Mouse (Mus musculus): Measurements from ENCODE around the gene Serpina3j. TPM values are rescaled to one million over a fixed set of nuclear protein-coding genes. Genes with fewer than 3 reads are reported as not detected.
"Not testable (repeated sequence)": the region's sequence is repeated elsewhere in the genome, so short reads cannot be mapped to it uniquely, and the experiment has no call there.

Gene Serpina3j
- total RNA-seq (2021) = not detected

DNA sequence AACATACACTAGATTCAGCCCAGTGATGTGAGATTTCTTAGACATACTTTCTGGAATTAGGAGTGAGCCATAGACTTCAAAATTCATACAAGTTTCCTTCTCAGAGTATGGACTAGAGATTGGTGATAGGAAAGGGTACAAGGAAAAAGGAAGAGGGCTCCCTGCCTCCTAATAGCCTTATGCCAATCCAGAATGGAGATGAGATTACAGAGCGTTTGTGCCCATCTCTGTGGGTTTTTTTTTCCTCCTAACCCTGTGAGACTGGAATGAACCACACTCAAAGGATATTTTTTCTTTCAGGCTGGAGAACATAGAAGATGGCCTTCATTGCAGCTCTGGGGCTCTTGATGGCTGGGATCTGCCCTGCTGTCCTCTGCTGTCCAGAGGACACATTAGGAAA is at the start of gene Serpina3j:
Gene Serpina3j, plus strand, starts transcription at position 301 of the 400 bp plus-strand sequence.
- DNase-seq = no peak

DNA sequence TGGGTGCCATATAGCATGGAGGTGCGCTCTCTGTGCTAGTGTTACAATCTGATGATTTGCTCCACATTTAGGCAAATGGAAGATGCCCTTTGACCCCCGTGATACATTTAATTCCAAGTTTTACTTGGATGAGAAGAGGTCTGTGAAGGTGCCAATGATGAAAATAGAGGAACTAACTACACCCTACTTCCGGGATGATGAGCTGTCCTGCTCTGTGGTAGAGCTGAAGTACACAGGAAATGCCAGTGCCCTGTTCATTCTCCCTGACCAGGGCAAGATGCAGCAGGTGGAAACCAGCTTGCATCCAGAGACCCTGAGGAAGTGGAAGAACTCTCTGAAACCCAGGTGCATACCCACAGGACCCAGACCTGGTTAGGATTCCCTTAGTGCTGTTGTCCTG is 48.0 kb upstream of the Serpina3j start:
- no peak for DNase-seq

DNA sequence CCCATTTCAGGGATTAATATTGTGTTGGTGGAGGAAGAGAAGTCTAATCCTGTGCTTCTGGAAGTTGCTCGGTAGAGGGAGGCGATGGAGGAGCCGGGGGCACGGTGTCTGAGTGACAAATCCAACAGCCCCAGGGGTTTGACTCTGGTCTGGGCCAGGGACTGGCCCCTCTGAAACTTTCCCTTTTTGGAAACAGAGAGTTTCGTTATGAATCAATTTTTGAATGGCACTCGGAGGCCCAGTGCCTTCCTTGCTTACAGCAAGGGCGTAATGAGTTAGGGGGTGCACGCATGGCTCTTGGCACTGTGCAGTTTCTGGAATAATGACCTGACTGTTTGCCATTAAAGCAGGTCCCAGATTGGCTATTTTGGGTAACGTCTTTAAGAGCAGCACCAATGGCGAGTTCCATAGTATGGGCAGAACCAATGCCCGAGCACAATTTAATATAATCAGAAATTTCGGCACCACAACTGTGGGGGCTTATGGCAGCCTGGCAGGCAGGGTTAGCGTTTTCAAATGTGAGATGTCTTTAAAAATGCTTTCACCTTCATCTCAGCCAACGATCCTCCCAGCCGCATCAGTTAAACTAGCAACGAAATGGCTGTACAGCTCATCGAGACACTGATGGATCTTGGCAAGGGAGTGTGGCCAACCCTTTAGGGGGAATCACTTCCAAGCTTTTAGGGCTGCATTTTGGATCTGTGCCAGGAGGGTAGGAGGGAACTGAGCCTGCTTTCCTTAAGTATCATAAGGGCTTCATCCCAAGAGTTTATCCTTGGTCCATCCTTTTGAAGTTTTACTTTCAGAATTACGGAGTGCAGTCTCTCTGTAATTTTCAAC is 35.9 kb upstream of the Serpina3j start:
- DNase-seq = no peak

DNA sequence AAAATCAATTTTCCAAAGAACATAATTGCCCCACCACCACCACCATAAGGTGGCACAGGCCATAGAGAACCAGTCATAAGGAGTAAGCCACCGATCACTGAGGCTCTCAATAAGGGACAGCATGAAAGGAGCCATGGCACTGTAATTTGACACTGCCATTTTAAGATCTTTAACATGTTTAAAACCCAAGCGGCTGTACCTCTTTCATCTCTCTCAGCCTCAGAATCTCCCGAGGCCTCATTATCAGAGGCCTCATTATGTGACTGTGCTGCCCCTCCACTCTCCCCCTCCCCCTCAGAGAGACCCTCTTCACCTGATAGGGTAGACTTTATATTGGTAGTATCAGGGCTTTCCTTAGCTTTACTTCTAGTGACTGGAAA is 35.3 kb upstream of the Serpina3j start:
- DNase-seq = no peak

DNA sequence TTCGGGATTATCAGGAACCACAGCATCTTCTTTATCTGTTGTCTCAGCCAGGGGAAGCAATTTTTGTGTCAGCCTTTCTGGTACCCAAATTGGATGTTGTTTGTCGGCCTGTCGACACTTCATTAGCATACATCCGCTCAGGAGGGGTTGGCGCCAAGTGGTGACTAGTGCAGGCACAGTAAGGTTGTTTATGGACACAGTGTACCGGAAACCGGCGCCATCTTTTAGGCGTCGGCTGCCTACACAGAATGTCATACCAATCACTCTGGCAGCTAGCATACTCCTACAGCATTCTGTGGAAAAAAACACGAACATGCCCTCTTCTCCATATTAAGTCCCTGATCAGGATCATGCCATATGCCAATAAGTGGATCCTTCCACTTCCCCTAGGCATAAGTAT is 31.0 kb upstream of the Serpina3j start:
- no peak for DNase-seq

DNA sequence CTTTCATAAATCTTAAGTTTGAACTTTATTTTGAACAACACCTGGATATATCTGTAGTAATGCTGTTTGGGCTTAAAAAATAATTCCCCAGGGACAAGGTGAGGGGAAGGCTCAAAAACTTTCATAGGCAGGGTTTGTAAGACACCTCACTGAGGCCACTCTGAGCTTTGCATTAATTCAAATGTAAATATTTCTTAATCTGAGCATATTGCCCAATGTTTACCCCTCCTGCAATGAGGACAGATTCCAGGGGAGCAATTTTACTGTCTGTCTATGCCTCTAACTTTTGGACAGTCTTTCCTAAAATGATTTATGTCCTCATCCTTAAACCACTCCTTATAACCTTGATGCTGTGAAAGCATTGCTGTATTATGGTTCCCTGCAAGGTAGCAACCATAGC is 26.0 kb upstream of the Serpina3j start:
- no peak for DNase-seq

DNA sequence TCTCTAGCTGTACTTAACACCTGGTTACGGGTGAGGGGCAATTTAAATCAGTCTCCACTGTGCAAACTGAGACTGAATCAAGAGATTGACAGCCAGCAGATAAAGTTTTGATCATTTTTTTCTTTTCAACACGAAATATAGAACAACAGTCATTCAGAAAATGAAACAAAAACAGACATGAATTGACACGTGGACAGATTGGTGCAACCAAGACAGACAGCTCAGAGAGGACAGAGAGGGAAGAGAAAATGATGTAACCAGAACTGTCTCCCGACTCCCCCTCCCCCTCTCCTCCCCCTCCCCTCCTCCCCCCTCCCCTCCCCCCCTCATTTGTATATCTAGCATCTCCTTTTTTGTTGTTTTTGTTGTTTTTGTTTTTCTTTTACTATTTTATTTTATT is 24.5 kb upstream of the Serpina3j start:
- no peak for DNase-seq

DNA sequence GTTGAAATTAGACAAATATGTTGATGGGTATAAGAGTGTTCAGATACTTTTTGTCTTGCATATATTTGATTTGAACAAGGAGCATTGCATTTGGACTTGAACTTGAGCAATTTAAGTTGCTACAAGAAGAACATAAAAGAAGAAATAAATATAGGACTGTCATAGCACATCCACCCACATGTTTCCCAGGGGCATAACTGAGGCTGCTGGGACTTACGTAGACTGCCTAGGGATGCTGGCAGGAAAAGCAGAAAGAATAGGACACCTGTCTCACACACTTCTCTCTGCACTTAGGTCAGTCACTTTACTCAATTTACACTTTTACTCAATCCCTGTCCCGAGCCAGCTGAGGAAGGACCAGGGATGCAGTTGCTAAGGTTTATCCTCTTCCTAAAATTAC is 20.4 kb upstream of the Serpina3j start:
- no peak for DNase-seq

DNA sequence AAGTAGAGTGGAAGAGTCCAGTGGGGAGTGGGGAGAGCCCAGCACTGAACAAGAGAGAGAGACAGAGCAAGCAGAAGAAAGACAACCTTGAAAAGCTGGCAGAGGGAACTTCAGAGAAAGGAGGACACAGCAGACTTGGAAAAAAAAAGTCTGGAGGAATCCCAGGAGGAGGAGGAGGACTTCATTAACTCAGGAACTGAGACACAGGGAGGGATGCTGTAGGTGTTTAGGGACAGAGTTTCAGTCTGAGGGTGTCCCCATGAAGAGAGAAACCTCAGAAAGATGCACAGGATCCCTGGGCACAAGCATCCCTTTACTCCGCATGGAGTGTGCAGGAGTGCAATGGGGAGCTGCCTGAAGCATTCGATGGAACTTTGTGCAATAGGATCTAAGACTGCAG is 16.3 kb upstream of the Serpina3j start:
- DNase-seq = no peak

DNA sequence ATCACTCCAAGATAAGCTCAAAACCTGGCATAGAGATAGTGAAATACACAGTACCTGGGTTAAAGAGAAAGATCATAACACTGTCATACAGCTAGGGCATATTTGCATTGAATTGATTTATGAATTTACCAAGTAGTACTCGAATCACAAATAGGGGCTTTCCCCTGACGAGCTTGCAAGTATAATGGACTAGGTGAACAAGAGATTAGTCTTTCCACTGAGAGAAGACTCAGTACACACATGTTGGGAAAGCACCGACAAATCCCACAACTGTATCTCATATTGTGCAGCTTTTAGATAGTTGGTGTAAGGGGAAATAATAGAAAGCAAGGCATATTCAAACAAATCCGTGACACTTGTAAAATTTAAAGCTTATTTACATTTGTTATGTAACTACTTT is 8.4 kb upstream of the Serpina3j start:
- DNase-seq = no peak

DNA sequence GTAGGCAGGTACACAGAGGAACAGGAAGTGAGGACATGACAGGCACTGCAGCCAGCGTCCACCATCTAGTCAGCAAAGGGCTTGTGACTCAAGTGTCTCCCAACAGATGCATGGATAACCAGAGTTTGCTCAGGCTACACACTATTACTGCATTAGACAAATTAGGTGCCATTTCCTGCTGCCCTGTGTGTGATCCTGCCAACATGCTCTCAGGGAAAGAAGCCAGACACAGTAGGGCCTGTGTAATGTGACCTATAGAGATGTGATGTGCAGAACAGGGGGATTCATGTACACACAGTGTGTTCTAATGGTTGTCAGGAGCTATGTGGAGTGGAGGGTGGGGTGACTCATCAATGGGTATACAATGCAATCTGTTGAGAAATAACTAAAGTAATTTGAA is 8.1 kb downstream of the Serpina3j start:
- no peak for DNase-seq

DNA sequence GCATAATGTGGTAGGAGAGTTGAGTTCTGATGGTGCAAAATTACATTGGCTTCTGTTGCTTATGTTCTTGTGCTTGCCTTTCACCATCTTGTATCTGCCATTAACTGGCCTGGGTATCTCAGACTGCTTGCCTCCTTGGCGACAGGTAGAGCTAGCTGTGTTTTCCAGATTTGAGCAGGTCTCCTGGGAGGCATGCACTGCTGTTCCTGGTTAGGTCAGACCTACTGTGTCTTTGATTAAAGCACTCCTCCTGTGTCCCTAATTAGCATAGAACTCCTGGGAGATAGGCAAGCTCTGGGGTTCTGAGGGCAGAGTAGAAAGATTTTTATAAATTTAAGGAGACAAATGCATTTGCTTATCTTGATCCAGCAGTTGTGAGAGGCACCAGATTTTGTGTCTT is 17.3 kb downstream of the Serpina3j start:
- no peak for DNase-seq

DNA sequence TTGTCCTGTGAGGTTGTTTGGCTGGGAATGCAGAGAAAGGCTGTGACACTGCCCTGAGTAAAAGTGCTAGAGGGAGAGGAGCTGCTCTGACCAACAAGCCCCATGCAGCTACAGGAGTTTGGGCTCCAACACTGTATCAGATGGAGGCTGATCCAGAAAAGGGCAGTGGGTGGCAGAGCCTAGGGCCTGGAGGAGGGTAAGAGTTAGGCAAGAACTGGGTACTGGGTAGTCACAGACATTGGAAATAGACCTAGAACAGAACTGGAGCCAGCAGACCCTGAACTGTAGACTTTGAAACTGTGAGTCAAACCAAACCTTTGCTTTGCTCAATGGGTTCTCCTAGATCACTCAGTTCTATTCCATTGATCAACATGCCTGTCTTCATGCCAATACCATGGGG is 22.5 kb downstream of the Serpina3j start:
- not testable (repeated sequence) for DNase-seq

DNA sequence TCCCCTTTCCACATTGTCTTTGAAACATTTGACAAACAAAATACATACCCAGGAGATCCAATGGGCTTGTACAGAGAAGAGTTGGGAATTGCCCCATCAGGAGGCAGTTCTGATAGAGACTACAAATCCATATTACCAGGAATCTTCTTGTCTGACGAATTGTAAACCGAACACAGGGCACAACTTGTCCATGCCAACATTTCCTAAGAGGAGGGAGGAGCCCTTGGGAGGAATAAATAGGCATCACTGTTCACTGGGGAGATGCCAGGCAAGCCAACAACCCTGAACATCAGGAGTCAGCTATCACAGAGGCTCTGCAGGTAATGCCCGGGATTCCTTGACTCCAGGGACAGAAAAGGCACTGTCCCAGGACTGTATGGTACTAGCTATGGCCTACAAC is 23.9 kb downstream of the Serpina3j start, which contains the start of the genes Serpina3k and Serpina3m:
Gene Serpina3k, plus strand, starts transcription at position 261 of the 400 bp plus-strand sequence.
Gene Serpina3m, plus strand, starts transcription at position 261 of the 400 bp plus-strand sequence.
- not testable (repeated sequence) for DNase-seq

DNA sequence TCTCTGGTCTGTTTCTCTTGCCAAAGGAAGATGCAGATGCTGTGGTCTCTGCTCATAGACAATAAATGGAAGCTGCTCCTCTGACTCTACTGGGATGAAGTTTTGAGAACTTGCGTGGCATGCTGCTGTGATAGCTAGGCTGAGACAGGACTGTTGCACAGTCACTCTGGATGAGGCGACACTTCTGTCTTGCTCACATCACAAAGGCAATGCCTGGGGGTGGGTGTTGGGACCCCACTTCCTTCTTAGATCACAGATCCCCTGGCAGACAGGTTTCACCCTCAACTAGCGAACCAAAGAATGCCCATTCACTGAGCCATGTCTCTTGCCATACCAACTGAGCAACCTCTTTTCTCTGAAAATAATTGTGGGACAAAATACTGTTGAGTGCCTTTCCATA is 24.4 kb downstream of the Serpina3j start:
- DNase-seq = no peak

DNA sequence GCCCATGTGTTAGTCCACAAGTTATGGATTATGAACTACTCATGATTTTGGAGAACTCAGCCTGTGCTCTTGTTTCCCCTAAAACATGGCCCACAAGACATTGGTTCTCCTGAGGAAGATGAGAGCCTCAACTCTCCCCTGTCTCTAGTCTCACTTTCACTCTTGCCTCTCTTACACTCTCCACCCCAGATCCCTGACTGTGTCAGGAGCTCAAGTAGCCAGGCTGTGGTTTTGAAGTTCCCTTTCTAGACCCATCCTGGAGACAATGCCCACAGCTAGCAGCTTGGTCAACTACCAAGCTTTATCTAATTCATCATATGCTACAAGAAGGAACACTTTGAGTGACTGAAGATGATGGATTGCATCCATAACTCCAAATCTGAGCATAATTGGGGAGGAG is 28.1 kb downstream of the Serpina3j start:
- DNase-seq = not testable (repeated sequence)

DNA sequence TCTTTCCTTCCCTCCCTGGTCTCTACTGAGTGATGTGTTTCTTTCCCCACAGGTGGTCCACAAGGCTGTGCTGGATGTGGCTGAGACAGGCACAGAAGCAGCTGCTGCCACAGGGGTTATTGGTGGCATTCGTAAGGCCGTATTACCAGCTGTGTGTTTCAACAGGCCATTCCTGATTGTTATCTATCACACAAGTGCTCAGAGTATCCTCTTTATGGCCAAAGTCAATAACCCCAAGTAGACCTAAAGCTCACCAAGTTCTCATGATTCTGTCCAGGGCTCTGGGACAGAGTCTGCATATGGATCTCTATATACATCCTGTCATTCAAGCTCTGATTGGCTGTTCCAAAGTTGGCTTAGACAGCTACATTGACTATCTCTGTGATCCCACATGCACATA is 30.8 kb downstream of the Serpina3j start:
- no peak for DNase-seq

DNA sequence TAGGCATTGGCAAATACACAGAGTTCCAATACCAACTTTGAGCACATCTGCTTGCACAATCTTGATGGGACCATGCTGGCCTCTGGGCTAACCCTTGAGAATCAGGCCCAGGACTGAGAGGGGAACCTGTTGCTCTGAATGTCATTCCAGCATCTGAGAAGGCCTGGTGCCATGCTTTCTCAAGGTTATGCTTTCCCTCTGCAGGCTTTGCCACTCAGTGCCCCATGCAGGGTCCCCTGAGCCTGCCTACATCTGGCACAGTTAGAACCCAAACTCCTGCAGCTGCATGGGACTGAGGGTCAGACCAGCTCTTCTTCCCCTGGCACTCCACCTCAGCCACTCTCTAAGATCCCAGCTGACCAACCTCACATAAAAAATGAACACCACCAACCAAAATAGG is 31.4 kb downstream of the Serpina3j start:
- no peak for DNase-seq

DNA sequence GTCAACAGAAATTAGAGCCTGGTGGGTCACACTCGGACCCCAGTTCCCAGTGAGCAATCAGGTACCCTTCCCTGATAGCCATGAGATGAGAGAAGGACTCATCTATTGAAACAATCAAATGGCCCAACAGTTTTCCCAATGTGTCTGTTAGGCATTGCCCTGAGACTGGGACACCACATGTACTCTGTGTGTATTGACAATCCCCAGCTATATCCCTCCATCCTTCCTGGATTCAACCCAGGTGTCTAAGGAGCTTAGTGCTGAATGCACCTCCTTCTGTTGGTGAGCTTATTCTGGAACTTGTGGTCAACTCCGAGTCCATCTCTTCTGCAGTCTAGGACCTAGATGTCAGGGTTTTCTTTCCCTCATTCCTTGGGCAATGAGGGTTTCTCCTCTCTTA is 32.7 kb downstream of the Serpina3j start:
- no peak for DNase-seq

DNA sequence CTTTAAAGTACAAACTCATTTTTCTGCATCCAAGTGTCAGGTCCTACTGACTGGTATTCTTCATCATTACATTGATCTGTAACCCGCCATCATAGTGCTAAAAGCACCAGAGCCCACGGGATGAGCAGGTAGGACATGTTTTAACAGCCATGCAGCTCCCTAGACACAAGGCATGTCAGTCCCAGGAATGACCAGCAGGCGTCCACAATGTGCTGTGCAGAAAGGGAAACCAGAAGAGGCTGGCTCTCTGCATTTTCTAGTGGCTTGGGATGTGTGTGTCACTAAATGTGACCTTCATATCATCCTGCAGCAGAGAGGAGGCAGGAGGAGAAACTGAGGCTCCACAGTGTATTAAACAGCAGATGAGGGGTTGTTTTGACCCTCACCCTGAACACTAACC is 37.5 kb downstream of the Serpina3j start:
- DNase-seq = peak; percentile 54

DNA sequence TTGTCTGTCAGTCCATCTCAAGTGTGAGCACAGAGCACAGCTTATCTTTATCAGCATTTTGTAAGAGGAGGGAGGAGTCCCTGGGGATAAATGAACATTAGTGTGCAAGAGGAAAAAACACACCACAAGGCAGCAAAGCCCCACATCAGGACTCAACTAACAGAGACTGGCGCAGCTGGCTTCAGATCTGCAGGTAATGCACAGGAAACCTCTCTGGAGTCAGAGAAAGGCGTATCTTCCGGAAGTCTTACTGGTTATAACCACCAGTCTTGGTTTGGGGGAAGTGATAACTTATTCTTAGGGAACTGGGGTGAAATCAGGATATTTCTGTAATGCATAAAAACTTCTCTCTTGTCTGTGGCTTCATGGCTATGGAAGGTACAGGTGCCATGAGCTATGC is 41.7 kb downstream of the Serpina3j start:
- no peak for DNase-seq

DNA sequence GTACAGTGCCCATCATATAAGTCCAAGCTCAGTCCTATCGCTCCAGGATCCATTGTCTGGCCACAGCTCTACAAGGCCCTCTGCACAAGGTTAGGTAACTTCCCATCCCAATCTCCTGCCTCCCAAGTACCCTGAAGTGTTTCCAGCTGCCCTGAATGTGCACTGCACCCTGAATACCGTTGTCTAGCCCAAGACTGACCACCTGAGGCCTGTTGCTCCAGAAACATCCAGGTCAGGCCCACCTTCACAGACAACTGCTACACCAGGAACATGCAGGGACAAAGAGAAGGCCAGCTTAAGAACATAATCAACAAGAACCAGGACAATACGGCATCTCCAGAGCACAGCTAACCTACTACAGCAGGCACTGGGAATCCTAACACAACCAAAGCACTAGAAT is 55.6 kb downstream of the Serpina3j start:
- DNase-seq = no peak
